Mouse (Mus musculus) ES-E14 (cell line): ENCODE data around the gene Elmod1. TPM values are rescaled to one million over a fixed set of nuclear protein-coding genes. Genes with fewer than 3 reads are reported as not detected.

Source experiments
- DNase-seq: peaks from one replicate; pipeline ENCODE4 v3.0.0-alpha.2; 2013; ENCODE audit warnings: low read depth, low spot score
- H3K27ac ChIP-seq: 2 replicates; pipeline ENCODE4 v1.5.1; 2012; ENCODE audit warnings: low read depth, mild to moderate bottlenecking, low read length, moderate library complexity, mixed read lengths; ENCODE audit not compliant: poor library complexity, insufficient read depth, severe bottlenecking
- H3K36me3 ChIP-seq: 2 replicates; pipeline ENCODE4 v1.6.1; 2012; ENCODE audit warnings: mild to moderate bottlenecking, low read length, moderate library complexity, mixed read lengths; ENCODE audit not compliant: control insufficient read depth, poor library complexity, insufficient read depth, severe bottlenecking
- H3K4me1 ChIP-seq, 2 experiments: fragments of 150-350 bp in 1 of 2; sonication (generic) in 1 of 2; 2 replicates each; pipeline ENCODE4 v1.6.1; 2012; ENCODE audit warnings: low read length in 2 of 2, mild to moderate bottlenecking in 1 of 2, mixed read lengths in 1 of 2; ENCODE audit not compliant: control insufficient read depth in 2 of 2, insufficient read depth in 2 of 2, poor library complexity in 1 of 2
- H3K4me3 ChIP-seq, 2 experiments: fragments of 150-350 bp in 1 of 2; sonication (generic) in 1 of 2; 2 replicates each; pipeline ENCODE4 v1.5.1; 2012; ENCODE audit warnings: low read length in 2 of 2, low read depth in 1 of 2, mild to moderate bottlenecking in 1 of 2, mixed read lengths in 1 of 2; ENCODE audit not compliant: insufficient read depth in 1 of 2, poor library complexity in 1 of 2, severe bottlenecking in 1 of 2
- H3K9ac ChIP-seq: 2 replicates; pipeline ENCODE4 v1.6.1; 2012; ENCODE audit warnings: low read depth, mild to moderate bottlenecking, low read length, mixed read lengths; ENCODE audit not compliant: poor library complexity, insufficient read depth, severe bottlenecking
- H3K9me3 ChIP-seq: fragments of 150-350 bp; sonication (generic); 2 replicates; pipeline ENCODE4 v1.6.1; 2012; ENCODE audit warnings: low read depth, mild to moderate bottlenecking, low read length; ENCODE audit not compliant: control insufficient read depth, insufficient read depth
- CHD2 ChIP-seq: IDR thresholded peaks from 2 replicates; pipeline ENCODE4 v1.6.1; 2014; ENCODE audit warnings: mild to moderate bottlenecking, low read depth, low read length, inconsistent platforms
- HCFC1 ChIP-seq: IDR thresholded peaks from 2 replicates; pipeline ENCODE4 v1.6.1; 2012; ENCODE audit warnings: low read length, inconsistent platforms, borderline replicate concordance; ENCODE audit not compliant: insufficient read depth
- MAFK ChIP-seq: IDR thresholded peaks from 2 replicates; pipeline ENCODE4 v1.6.1; 2014; ENCODE audit warnings: mild to moderate bottlenecking, low read depth, low read length, inconsistent platforms; ENCODE audit not compliant: insufficient read depth
- ZC3H11A ChIP-seq: IDR thresholded peaks from 2 replicates; pipeline ENCODE4 v1.6.1; 2012; ENCODE audit warnings: low read depth, mild to moderate bottlenecking, inconsistent platforms, low read length, borderline replicate concordance
- ZNF384 ChIP-seq: IDR thresholded peaks from 2 replicates; pipeline ENCODE4 v1.6.1; 2012; ENCODE audit warnings: low read depth, low read length, inconsistent platforms
- in situ Hi-C, 2 experiments: fragments of 600-800 bp; cut with MboI; formaldehyde crosslinking; loops; one replicate each; pipeline ENCODE4 v1.15.1; 2025; ENCODE audit warnings: low sequenced_read_pairs in 2 of 2, inconsistent platforms in 1 of 2; ENCODE audit not compliant: unreplicated experiment in 2 of 2
- total RNA-seq: library from RNA; depleted of rRNA; stranded (reverse); fragments of 300-350 nt; gene quantifications from 2 replicates; pipeline ENCODE4 v1.2.3, GENCODE M21; 2012

Gene Elmod1
- total RNA-seq, 1 experiment, result 0.27 TPM

- H3K9me3 ChIP-seq, result no peaks in the 10 kb centered on the region
- no peak overlapping the region for H3K27ac ChIP-seq
- in situ Hi-C loops, result no loop called here
- no peaks in the 10 kb centered on the region for H3K36me3 ChIP-seq
- no peak for DNase-seq
- H3K4me1 ChIP-seq, result no peaks in the 10 kb centered on the region
- TF ChIP-seq CHD2 (no peak), ZNF384 (no peak), ZC3H11A (no peak), MAFK (no peak), HCFC1 (no peak)
- no peak overlapping the region for H3K9ac ChIP-seq
- no peak overlapping the region for H3K4me3 ChIP-seq
Measured at GRCm38 (mm10) chr9:53921061-53921460, 54.0 kb downstream of the Elmod1 start.

- Histone ChIP-seq H3K9ac (no peak overlapping the region), H3K27ac (no peak overlapping the region), H3K4me1 (no peaks in the 10 kb centered on the region), H3K4me3 (no peak overlapping the region), H3K9me3 (no peaks in the 10 kb centered on the region), H3K36me3 (no peaks in the 10 kb centered on the region)
- in situ Hi-C loops, result no loop called here
- TF ChIP-seq MAFK (no peak), HCFC1 (no peak), ZNF384 (no peak), CHD2 (no peak), ZC3H11A (no peak)
- no peak for DNase-seq
Measured at GRCm38 (mm10) chr9:53915929-53916721, 59.0 kb downstream of the Elmod1 start.

- Histone ChIP-seq H3K27ac (no peak overlapping the region), H3K36me3 (no peaks in the 10 kb centered on the region), H3K9me3 (no peaks in the 10 kb centered on the region), H3K9ac (no peak overlapping the region), H3K4me3 (no peak overlapping the region), H3K4me1 (no peaks in the 10 kb centered on the region)
- DNase-seq, result no peak
- in situ Hi-C loops, result no loop called here
- TF ChIP-seq ZNF384 (no peak), HCFC1 (no peak), ZC3H11A (no peak), MAFK (no peak), CHD2 (no peak)
Measured at GRCm38 (mm10) chr9:53910823-53911222, 64.3 kb downstream of the Elmod1 start.

- Histone ChIP-seq H3K9me3 (no peaks in the 10 kb centered on the region), H3K4me3 (no peak overlapping the region), H3K27ac (no peak overlapping the region), H3K9ac (no peak overlapping the region), H3K4me1 (no peaks in the 10 kb centered on the region), H3K36me3 (no peaks in the 10 kb centered on the region)
- in situ Hi-C loops, result no loop called here
- DNase-seq, result no peak
- TF ChIP-seq ZNF384 (no peak), CHD2 (no peak), ZC3H11A (no peak), MAFK (no peak), HCFC1 (no peak)
Measured at GRCm38 (mm10) chr9:53910331-53910730, 64.8 kb downstream of the Elmod1 start.

- no peak for DNase-seq
- TF ChIP-seq MAFK (no peak), CHD2 (no peak), ZNF384 (no peak)
- H3K4me3 ChIP-seq, result no peak overlapping the region
- H3K36me3 ChIP-seq, result no peaks in the 10 kb centered on the region
- in situ Hi-C loops, result no loop called here
- H3K9ac ChIP-seq, result no peak overlapping the region
- no peaks in the 10 kb centered on the region for H3K9me3 ChIP-seq
- no peaks in the 10 kb centered on the region for H3K4me1 ChIP-seq
- no peak overlapping the region for H3K27ac ChIP-seq
Measured at GRCm38 (mm10) chr9:53906798-53907197, 68.3 kb downstream of the Elmod1 start.
